Mouse (Mus musculus) bone marrow macrophage, adult 2 months (primary cell): ENCODE data around the gene Frmd4a.

Experiments
- CTCF ChIP-seq: IDR thresholded peaks from 2 replicates; pipeline ENCODE4 v1.5.1; 2012; ENCODE audit warnings: low read depth, mild to moderate bottlenecking, low read length, moderate library complexity
- POLR2A ChIP-seq: IDR thresholded peaks from 2 replicates; pipeline ENCODE4 v1.6.1; 2012; ENCODE audit warnings: mild to moderate bottlenecking, low read depth, low read length, borderline replicate concordance

GRCm38 (mm10) chr2:4541330-4541729 lies 523.8 kb downstream of the Frmd4a start:
- TF ChIP-seq CTCF, result no peak
- TF ChIP-seq POLR2A, result no peak
